Mouse (Mus musculus) gastrocnemius, postnatal 10 days (tissue): ENCODE measurements at regions not wholly inside any gene's neighbourhood (a gene's known extent, or its start where the extent isn't known, plus 50 kb on each side); places are given as distances from the start of the nearest gene placed in this dataset.
A peak's percentile ranks its signal among the peaks of the same experiment; 100 is the strongest.

Source experiments
- DNase-seq: peaks from one replicate; pipeline ENCODE4 v3.0.0; 2021; ENCODE audit warnings: mixed read lengths

DNA sequence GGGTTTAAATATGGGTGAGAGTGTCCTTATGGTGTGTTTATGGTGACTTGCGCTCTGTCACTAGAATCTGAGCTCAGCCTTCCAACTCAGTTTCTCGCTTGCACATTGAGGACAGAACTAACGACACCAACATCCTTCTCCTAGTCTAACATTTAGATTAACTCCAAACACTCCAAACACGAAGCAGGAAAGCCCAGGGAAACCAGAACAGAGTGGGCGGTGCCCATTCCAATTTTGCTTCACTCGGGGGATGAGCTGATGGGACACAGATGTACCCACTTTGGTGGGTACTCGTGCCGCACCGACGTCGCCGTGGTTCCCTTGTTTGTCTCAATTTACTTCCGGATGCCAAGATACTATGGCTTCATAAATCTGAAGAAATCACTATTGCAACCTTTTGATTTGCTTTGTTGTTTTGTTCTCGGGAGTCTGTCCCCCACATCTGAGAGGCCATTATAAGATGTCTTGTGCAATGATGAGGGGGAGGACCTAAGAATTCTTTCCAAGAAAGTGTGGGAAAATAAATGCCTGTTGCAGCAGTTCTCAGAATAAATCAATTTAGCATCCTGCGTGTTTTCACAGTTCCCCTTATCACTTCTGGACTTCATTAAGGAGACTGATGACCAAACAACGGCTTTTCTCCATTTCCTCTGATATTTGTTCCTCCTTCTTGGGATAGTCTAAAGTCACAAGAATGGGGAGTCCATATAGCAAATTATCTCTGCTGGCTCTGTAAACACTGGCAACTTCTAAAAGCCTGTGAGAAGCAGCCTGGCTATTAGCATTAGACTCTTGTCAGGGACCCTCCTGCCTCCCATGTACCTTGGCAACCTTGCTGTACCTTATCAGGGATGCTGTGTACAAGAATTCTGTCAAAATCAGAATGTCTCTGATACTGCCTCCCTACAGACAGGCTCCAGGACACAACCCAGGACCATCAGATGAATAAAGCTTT is 96.2 kb upstream of the Klf9 start:
- DNase-seq, result no peak

DNA sequence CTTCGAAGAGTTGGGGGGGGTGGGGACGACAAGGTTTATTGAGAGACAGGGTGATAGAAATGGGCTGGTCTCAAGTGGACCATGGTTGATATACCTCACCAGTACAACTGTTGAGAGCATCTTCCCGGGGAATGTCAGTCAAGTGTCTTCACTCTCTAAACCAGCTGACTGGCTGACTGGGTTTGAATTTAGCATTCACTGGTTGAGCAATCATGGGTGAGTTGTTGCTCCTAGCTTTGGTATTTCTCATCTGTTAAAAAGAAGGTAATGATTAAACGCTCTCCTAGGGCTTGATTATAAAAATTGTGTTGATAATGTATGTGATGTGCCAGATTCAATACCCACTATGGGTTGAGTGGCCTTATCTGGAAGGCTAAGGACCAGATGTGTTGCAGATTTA is 89.6 kb upstream of the Klf9 start:
- DNase-seq, result no peak

DNA sequence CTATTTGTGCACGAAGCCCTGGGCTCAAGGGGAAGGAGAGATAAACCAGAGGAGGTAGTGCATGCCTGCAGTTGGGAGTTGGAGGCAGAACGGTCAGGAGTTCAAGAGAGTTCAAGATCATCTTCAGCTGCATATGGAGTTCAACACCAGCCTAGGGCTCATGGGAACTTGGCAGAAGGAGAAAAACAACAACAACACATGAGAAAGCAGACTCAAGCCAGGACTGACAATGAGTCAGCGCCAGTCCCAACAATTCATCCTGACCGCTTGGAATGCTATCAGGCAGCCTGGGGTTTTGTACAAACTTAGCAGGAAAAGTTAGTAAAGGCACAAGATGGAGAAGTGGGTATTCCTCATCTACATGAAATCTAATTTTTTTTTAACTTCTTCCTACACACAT is 86.6 kb upstream of the Klf9 start:
- DNase-seq, result no peak

DNA sequence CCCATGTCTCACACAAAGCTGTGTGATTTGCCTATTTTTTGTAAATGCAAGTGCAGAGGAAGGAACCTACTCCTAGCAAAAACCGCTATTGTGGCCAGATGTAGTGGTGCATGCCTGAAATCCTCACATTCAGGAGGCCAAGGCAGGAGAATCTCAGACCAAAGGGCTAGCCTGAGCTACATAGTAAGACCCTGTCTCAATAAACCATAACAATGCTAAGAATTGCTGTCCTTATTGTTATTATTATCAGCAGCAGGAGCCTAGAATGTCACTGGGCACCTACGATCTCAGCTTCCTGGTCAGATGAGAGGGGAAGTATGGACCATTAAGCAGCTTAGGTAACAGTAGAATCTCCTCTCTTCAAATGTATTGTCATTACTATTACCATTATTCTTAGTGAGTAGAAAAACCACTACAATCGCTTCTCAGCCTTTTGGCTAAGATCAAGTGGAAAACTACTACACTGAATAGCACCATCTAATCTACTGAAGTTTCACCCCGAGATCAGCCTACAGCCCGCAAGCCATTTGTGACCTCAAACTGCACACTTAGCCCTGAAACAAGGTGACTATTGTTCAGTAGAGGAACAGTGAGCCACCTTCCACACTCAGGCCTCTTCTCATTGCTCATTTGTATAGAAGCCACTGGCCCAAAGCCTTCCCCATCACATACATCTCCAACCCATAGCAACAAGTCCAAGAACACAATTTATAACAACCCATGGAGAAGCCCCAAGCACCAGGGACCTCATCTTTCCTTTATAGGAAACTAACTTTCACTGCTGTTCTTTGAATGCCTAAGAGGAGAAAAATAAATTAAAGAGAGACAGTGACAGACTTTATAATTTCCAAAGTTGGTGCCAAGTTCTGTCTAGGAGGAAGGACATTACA is 84.9 kb upstream of the Klf9 start:
- no peak for DNase-seq

DNA sequence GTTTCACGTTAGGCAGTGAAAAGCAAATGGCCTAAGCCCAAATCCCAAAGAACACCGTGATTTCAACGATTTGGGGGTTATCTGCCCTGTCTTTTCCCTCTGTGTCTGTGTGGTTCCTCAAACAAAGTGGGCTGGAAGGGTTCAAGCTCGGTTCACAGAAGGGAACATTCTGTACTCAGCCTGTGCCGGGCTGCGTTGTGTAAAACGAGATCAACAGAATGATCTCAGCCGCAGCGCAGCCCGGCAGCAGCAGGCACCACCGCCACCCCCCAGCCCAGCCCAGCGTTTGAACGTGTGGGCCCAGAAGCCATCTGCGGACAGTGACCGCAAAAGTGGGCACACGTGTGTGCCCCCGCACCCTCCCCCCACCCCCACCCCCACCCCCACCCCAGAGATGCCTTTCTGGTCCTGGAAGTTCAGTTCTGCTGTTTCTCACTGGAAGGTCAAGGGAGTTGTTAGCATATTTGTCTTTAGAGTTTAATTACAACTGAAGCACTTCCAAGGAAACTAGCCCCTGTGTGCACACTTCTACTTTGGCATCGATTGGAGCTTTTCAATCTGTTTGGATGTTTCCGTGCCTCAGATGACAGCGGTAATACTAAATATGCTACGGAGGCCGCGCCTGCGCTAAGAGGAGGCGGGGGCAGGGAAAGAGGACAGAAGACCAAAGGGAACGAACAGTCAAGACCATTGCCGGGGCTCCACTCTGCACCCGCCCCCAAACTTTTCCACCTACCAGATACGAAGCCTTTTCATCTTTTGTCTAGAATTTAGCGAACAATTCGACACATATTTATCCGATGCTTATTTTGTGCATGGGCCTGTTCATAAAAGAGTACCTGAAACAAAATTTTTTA is 83.9 kb upstream of the Klf9 start:
- peak; percentile 73 for DNase-seq

DNA sequence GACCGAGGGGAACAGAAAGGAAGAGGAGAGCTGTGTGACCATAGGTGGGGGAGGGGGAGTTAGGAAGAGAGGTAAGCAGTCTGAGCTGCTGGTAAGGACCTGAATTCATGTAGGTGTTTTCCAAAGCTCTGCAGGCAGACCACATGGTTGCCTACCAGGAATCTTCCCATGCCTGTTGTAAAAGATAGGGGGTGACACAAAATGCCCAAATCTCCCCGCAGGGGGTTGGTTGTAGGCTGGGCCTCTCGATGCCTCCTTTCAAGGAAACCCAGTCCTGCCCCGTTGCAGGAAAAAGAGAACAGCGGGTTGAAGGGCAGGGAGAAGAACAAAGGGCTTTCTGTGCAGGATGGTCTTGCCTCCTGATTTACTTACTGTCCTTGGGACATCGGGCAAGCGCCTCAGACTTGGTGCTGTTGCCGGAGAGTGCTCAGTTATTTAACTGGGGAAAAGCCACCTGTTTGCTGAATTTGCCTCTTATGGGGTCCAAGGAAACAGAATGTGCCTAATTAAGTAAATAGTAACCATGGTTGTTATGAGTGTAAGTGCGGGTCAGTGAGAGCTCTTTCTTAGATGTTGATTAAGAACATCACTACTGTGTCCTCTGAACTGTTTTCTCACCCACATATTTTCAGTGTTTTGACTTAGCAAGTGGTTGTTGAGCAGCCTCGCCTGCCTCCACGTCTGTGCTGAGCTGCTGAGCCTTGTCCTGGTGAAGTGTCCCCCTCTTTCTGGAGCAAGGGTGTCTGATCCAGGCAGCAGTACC is 83.1 kb upstream of the Klf9 start:
- no peak for DNase-seq

DNA sequence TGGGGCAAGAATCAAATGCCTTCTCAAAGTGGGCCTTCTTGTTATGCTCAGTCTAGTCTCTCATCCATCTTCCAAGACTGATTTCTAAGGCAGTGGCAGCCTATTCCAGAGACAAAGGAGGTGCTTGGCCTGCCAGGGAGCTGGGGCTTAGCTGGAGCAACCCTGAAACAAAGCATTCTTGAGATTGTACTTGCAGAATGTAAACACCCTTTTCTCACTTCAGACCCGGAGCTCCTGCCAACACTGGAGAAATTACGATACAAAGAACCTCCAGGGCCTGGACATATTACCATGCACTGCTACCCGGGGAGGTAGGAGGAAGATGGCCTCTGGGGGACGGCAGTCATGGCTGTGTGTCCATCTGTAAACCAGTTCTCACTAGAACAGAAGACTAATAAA is 82.5 kb upstream of the Klf9 start:
- DNase-seq, result no peak

DNA sequence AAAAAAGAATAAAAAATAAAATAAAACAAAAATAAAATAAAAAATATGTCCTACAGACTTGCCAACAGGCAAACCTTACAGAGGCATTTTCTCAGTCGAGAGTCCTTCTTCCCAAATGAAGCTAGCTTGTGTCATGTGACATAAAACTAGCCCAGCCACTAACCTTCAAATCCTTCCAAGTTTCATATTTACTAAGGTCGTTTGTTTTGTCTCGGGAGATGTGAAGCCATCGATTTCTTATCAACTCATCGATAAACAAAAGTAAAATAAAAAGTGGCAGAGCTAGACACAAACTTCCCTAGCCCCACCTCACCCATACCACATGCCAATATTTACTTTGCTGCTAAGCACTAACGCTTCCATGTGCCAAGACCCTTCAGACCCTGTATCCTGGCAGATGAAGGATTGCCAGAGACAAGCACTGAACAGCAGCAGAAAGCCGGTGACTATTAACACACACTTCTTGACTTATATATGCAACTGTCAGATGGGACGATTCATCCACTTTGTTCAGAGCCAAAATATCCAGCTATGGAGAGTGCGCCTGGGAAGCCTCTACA is 79.9 kb upstream of the Klf9 start:
- no peak for DNase-seq

DNA sequence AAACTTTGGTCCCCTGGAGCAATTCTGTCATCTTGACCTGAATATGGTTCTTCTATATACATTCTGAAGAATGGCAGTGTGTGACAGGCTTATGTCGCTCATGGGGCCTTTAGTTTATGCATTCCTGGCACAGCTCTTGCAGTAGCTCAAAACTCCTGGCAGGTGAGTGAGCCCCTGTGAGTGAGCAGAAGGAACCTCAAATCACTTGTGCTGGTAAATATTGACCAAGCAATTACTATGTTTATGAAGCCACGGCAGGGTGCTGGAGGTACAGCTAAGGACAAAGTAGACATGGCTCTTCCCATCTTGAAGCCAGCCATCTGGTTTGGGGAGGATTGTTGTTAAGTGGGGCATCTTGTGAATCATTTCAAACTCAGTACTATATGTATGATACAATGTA is 79.1 kb upstream of the Klf9 start:
- no peak for DNase-seq

DNA sequence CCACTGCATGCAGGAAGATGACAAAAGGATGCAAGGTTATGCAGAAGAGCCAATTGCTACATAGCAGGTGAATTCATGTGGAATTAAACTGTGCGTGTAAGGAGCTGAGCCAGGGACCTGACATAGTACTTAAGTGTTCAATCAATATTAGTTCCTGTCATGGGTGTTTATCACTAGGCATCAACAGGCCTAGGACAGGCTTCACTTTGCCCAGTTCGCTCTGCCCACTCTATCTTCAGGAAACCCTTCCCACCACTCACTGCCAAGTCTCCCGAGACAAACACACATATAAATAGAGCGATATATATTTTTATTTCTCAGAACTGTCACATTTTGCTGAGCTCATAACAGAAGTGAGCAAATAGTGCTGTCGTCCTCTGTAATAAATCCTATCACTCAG is 78.2 kb upstream of the Klf9 start:
- DNase-seq, result no peak

DNA sequence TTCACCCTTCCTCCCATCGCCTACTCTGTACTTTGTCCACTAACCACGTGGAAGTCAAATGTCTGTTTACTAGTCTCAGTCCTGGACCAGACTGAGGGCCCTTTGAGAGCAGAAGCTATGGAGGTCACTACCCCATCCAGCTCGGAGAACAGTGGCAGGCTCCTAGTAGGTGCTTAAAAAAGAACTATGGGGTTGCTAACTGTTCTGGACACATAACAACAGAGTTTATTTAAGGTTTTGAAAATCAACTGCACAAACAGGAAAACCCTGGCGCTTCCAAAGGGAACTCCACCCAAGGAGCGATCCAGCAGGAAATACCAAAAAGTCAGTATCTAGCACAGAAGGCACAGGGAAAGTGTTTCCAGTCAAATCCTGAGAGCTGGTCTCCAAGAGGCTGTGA is 75.5 kb upstream of the Klf9 start:
- DNase-seq, result no peak

DNA sequence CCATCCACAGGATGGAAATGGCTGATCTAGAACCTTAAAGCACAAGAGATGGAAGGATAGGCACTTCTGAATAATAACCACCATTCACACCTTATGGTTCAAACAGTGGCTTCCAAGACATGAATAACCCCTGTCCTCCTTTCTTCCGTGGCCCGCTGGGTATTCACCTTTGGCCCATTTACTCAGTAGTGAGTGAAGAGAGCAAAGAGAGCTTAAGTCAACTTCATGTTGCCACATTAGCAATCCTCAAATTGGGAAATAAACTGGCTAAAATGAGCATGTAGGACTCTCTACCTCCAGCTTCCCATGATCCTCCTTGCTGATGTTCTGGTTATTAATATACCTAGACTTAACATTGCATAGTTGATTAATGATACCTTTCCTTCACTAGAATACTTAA is 74.3 kb upstream of the Klf9 start:
- no peak for DNase-seq

DNA sequence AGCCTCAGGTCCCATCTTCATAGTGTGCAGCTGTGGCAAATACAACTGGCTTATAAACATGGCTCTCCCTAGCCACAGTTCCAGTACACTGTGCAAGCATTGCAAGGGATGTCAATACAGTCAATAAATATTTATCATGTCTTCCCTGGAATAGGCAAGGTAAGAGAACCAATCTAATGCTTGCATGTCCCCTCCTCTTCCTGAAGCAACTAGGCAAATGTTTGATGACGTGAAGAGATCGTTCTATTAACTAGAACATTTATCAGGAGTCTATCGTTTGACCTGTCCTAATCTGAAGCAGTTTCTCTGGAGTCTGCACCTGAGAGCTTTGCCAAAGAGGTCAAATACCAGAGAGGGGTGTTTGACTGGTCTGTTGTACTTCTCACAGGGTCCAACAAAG is 72.4 kb upstream of the Klf9 start:
- no peak for DNase-seq

DNA sequence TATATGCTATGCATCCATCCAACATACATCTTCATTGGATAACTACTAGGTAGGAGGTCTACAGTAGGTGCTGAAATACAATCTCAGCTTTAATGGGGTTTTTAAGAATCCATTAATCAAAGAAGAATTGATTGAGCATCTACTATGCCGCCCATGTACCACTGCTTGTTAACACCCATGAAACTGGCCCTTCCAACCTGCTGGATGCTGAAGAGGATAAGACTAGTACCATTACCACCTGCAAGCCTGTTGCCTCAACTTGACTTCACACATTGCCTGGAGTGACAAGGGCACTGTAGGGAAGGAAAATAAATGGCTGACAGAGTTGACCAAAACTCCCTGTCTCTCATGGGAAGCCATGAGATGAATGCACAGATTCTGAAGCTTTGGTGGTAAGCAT is 71.4 kb upstream of the Klf9 start:
- DNase-seq, result no peak

DNA sequence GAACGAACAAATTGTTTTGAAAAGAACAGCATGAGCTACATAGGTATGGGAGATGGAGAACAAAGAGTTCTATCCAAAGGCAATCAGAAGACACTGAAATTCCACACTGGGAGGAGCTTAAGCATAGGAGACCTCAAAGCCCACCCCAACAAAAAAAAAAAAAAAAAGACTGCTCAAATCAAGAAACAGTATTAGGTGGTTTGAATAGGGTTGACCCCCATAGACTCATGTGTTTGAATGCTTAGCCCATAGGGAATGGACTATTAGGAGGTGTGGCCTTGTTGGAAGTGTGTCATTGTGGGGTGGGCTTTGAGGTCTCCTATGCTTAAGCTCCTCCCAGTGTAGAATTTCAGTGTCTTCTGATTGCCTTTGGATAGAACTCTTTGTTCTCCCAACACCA is 70.0 kb upstream of the Klf9 start:
- DNase-seq, result no peak

DNA sequence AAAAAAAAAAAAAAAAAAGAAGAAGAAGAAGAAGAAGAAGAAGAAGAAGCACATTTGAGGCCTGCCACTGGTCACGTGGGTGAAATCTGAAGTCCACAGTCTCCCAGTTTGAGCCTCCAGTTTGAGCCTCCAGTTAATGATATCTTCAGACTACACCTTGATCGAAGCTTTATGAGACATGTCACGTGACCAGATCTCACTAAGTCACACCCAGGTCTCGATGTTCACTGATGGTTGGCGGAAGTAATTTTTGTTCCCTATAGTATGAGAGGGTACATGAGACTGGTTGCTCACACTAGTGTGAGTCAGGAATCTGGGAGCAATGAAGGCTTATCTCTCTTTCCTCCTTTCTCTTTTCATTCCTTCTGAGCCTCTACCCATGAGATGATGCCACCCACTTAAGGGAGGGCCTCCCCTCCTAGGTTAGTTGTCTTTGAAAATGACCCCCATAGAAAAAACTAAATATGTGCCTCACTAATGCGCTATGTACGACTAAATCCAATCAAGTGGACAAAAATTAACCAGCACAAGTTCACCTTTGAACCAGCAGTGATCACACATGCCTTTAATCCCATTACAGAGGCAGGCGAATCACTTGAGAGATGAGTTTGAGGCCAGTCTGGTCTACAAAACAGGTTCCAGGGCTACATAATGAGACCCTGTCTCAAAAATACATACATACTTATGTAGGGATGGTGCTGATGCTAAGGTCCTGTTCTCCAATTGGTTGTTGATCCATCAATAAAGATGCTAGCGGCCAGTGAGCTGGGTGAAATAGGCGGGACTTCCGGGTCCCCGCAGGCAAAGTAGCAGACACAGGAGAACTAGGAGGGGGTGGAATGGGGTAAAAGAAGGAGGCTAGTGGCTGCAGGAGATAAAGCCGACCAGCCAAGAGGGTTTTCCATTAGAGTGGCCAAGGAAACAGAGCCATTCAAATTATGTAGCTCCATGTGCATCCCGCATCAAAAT is 66.1 kb upstream of the Klf9 start:
- no peak for DNase-seq

DNA sequence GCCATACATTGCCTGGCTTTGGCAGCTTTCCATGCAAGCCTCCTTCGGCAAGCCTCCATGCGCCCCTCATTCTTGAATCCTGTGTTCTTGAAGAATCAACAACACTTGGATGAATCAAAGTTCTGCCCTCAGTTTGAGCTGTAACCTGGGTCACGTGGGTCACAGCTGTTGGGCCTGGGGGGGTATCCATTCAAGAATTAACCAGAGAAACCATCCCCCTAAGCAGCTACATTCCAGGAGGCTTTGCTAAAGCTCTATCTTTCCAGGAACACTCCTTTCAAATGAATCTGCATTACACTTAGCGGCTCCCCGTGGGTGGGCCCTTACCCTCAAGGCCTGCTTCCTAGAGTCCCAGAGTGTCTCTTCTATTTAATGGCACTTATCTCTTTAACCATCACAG is 65.2 kb upstream of the Klf9 start:
- no peak for DNase-seq

DNA sequence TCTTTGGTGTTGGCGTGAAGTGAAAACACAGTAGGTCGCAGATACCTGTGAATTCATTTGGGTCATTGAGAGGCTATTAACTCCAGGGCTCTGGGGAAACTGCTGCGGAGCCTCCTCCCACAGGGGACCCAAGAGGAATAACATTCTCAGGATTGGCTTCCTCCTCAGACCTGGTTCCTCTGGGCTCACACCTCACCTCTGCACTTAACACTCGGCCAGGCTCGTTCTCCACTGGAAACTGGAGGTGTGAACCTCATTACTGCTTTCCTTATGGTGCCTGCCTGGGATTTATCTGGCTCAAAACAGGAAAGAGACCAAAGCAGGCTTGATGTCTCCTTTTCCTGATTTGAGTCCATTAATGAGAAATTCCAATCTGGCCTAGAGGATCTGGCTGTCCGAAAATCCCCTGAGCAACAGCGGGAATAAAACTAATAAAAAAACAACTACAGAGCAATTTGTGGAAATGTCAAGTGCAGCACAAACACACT is 55.8 kb upstream of the Klf9 start:
- DNase-seq, result no peak

DNA sequence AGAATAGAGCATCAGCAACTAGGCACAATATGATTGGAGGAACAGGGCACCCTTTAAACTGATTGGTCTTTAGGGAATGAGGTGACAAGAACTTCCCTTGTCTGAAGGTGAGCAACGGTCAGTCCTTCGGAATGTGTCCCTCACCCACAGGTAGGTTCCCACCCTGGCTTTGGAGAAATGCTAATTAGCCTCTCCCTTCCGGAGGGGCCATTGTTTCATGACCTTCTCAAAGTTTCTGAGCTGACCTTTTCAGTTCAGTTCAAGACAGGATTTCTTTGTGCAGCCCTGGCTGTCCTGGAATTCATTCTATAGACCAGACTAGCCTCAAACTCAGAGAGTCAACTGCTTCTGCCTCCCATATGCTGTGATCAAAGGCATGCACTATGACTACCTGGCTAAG is 53.5 kb upstream of the Klf9 start:
- no peak for DNase-seq

DNA sequence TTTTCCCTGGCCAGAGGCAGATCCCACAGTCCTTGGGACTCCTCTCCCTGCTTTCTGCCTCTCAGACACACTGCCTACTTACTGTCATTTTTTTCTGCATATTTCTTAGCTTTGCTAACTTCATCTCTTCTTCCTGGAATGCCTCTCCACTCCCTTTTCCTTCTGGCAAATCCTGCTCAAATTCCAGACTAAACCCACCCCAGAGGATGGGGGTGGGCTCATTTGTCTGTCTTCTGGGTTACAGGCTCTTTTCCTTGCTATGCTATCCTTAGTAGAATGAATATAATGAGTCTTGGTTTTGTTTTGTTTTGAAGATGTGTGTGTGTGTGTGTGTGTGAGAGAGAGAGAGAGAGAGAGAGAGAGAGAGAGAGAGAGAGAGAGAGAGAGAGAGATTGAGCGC is 51.9 kb upstream of the Klf9 start:
- no peak for DNase-seq
